In genomic region chr3:27228530-27229309, GRCm38 (mm10) we compare ENCODE assay signal across 12 mouse cellular contexts. TPM values are rescaled to one million over a fixed set of nuclear protein-coding genes. Genes with fewer than 3 reads are reported as not detected.
A peak's percentile ranks its signal among the peaks of the same experiment; 100 is the strongest.
DNase-seq lines count a peak whose midpoint lies in the region; ATAC-seq and TF ChIP-seq lines count a peak whose summit lies in the region.
"Had no signal": no experiment of that assay in that cellular context is flagged by ENCODE, and none has a peak within 500 bp of the region (broad histone marks: within the 10 kb centered on the region; RNA-seq: fewer than 3 reads in every experiment).

No protein-coding gene starts in this region.

- no peaks in the 10 kb centered on the region for H3K27me3 ChIP-seq in heart, adult 2 months (ENCODE audit: control insufficient read depth, insufficient read depth, low read length)
- H3K27me3 ChIP-seq in heart, embryonic 10.5 days (ENCODE audit: insufficient read depth, poor library complexity, severe bottlenecking) = no peaks in the 10 kb centered on the region
- no peaks in the 10 kb centered on the region for H3K27me3 ChIP-seq in spleen, adult 2 months (ENCODE audit: control insufficient read depth, insufficient read depth, low read length)
- no peaks in the 10 kb centered on the region for H3K27me3 ChIP-seq in lung, embryonic 15.5 days
- H3K27me3 ChIP-seq: embryonic facial prominence, embryonic 12.5 days; midbrain, embryonic 13.5 days had no signal

- H3K9ac ChIP-seq in heart, adult 2 months (ENCODE audit: low read depth, low read length) = no peak overlapping the region
- no peak overlapping the region for H3K9ac ChIP-seq in lung, embryonic 15.5 days
- H3K9ac ChIP-seq: embryonic facial prominence, embryonic 12.5 days; midbrain, embryonic 13.5 days had no signal

- H3K9me3 ChIP-seq in heart, embryonic 10.5 days = no peaks in the 10 kb centered on the region
- no peaks in the 10 kb centered on the region for H3K9me3 ChIP-seq in lung, embryonic 15.5 days
- H3K9me3 ChIP-seq: embryonic facial prominence, embryonic 12.5 days; G1E; hindbrain, embryonic 10.5 days; midbrain, embryonic 13.5 days had no signal

- peaks cover 2% of the 10 kb centered on the region; the same call in 1 of the 2 replicates for H3K4me1 ChIP-seq in heart, adult 2 months (ENCODE audit: control insufficient read depth, insufficient read depth, low read length)
- no peaks in the 10 kb centered on the region for H3K4me1 ChIP-seq in heart, embryonic 10.5 days
- H3K4me1 ChIP-seq in spleen, adult 2 months (ENCODE audit: control insufficient read depth, insufficient read depth, insufficient read length) = no peaks in the 10 kb centered on the region
- 0 out of 2 replicates have a peak, but pooled peaks cover 5% of the 10 kb centered on the region for H3K4me1 ChIP-seq in lung, embryonic 15.5 days
- H3K4me1 ChIP-seq: embryonic facial prominence, embryonic 12.5 days; hindbrain, embryonic 10.5 days; midbrain, embryonic 13.5 days had no signal

- 74% methylated on average over 11 of the region's 11 CpGs for WGBS in heart, adult 2 months
- WGBS in heart, embryonic 10.5 days = 74% methylated on average over 11 of the region's 11 CpGs
- 88% methylated on average over 11 of the region's 11 CpGs for WGBS in spleen, adult 2 months
- 70% methylated on average over 11 of the region's 11 CpGs for WGBS in lung, embryonic 15.5 days

- no peak overlapping the region for H3K27ac ChIP-seq in heart, adult 2 months
- no peak overlapping the region for H3K27ac ChIP-seq in heart, embryonic 10.5 days
- H3K27ac ChIP-seq in spleen, adult 2 months (ENCODE audit: insufficient read depth, low read length) = no peak overlapping the region
- H3K27ac ChIP-seq in lung, embryonic 15.5 days = no peak overlapping the region
- H3K27ac ChIP-seq: embryonic facial prominence, embryonic 12.5 days; hindbrain, embryonic 10.5 days; midbrain, embryonic 13.5 days had no signal

- TF ChIP-seq CTCF in heart, adult 2 months (IDR thresholded peaks at IDR 0.05) = peak; percentile 58
- TF ChIP-seq CTCF in spleen, adult 2 months (IDR thresholded peaks at IDR 0.05; ENCODE audit: extremely low read depth, insufficient read depth, insufficient read length, insufficient replicate concordance) = peak; percentile 29; the same call in 1 of the 2 replicates

- H3K4me3 ChIP-seq in heart, adult 2 months = no peak overlapping the region
- no peak overlapping the region for H3K4me3 ChIP-seq in heart, embryonic 10.5 days
- no peak overlapping the region for H3K4me3 ChIP-seq in spleen, adult 2 months (ENCODE audit: extremely low read depth, insufficient read depth, insufficient read length)
- no peak overlapping the region for H3K4me3 ChIP-seq in lung, embryonic 15.5 days
- H3K4me3 ChIP-seq: embryonic facial prominence, embryonic 12.5 days; hindbrain, embryonic 10.5 days; midbrain, embryonic 13.5 days had no signal

- TF ChIP-seq EP300 in heart, adult 2 months (IDR thresholded peaks at IDR 0.05; ENCODE audit: insufficient read depth, low read depth, low read length) = no peak

- intact Hi-C loops in heart, adult 2 months (cut with DNase I) = no loop called here
- intact Hi-C loops in left cerebral cortex, postnatal 4 days (cut with DNase I) = no loop called here

- H3K79me2 ChIP-seq in heart, adult 2 months (replicated peaks; ENCODE audit: control insufficient read depth, insufficient read depth, low read length) = no peaks in the 10 kb centered on the region

- ATAC-seq in lung, embryonic 15.5 days (ENCODE audit: borderline replicate concordance, extremely low read depth, low FRiP score, low TSS enrichment) = peak; percentile 27; the same call in 1 of the 2 replicates
- ATAC-seq in activated CD4-positive, CD25-positive, alpha-beta regulatory T cell, adult 4 months = no peak
- ATAC-seq: midbrain, embryonic 13.5 days had no signal

- H3K36me3 ChIP-seq in heart, adult 2 months (ENCODE audit: control insufficient read depth, insufficient read depth, low read length) = peaks cover 9% of the 10 kb centered on the region
- peaks cover 6% of the 10 kb centered on the region for H3K36me3 ChIP-seq in heart, embryonic 10.5 days
- no peaks in the 10 kb centered on the region for H3K36me3 ChIP-seq in spleen, adult 2 months (ENCODE audit: control insufficient read depth, insufficient read depth, low read length)
- H3K36me3 ChIP-seq in lung, embryonic 15.5 days = no peaks in the 10 kb centered on the region
- H3K36me3 ChIP-seq: embryonic facial prominence, embryonic 12.5 days; hindbrain, embryonic 10.5 days; midbrain, embryonic 13.5 days had no signal

- no peak for TF ChIP-seq POLR2A in heart, adult 2 months (IDR thresholded peaks at IDR 0.05; ENCODE audit: insufficient read depth, low read depth, low read length)
- no peak for TF ChIP-seq POLR2A in spleen, adult 2 months (IDR thresholded peaks at IDR 0.05; ENCODE audit: low read depth, low read length)

- DNase-seq in heart, adult 2 months = no peak
- DNase-seq in heart, embryonic 10.5 days (ENCODE audit: low spot score) = no peak
- no peak for DNase-seq in spleen, adult 2 months (ENCODE audit: low read depth in 1 of 2, low spot score in 2 of 2)
- no peak for DNase-seq in spleen, postnatal 36 days (ENCODE audit: low spot score in 2 of 2)
- DNase-seq in left cerebral cortex, postnatal 4 days = no peak
- DNase-seq in gastrocnemius, adult 8-10 months (ENCODE audit: low spot score in 2 of 2) = no peak

- no peak overlapping the region for H3K4me2 ChIP-seq in lung, embryonic 15.5 days
- H3K4me2 ChIP-seq: embryonic facial prominence, embryonic 12.5 days; midbrain, embryonic 13.5 days had no signal

RNA-seq across cellular contexts. Expression of gene Nceh1, which starts 46.0 kb away (rescaled TPM):
- total RNA-seq in heart, adult 2 months (2021) = 100 to 1,000 TPM; 201 to 233 TPM
- 81.3 and 118 TPM in 2 replicates for polyA plus RNA-seq in heart, adult 2 months (2012; rRNA removed)
- polyA plus RNA-seq in heart, embryonic 10.5 days (2016; fragmentation: Nextera tagmentation; extraction: Ambion mirVana) = 6.9 and 9.9 TPM in 2 replicates
- 23.0 and 37.0 TPM in 2 replicates for polyA plus RNA-seq in spleen, adult 2 months (2012; rRNA removed)
- 7.9 and 8.5 TPM in 2 replicates for polyA plus RNA-seq in lung, embryonic 15.5 days (2015; fragmentation: Nextera tagmentation; extraction: Ambion mirVana)
- polyA plus RNA-seq in activated CD4-positive, CD25-positive, alpha-beta regulatory T cell, adult 4 months (2017; shearing (Covaris generic)) = 10 to 100 TPM; 21.1 to 21.5 TPM
- total RNA-seq in left cerebral cortex, postnatal 4 days (2021) = 10 to 100 TPM; 26.2 to 30.6 TPM
- total RNA-seq in gastrocnemius, adult 8-10 months (2022) = 10 to 100 TPM; 13.8 to 19.7 (median 17.4) TPM
